Mouse (Mus musculus): ENCODE data around the gene Dmrt1.

GRCm38 (mm10) chr19:25652560-25652959 lies 147.1 kb downstream of the Dmrt1 start:
- TF ChIP-seq CTCF (IDR thresholded peaks at IDR 0.05; ENCODE audit: low read depth) (no peak), EP300 (IDR thresholded peaks at IDR 0.05; ENCODE audit: low read depth) (no peak)

All from liver, embryonic 14.5 days (tissue).